7 mouse cellular contexts compared by ENCODE assay signal in the genomic region with DNA sequence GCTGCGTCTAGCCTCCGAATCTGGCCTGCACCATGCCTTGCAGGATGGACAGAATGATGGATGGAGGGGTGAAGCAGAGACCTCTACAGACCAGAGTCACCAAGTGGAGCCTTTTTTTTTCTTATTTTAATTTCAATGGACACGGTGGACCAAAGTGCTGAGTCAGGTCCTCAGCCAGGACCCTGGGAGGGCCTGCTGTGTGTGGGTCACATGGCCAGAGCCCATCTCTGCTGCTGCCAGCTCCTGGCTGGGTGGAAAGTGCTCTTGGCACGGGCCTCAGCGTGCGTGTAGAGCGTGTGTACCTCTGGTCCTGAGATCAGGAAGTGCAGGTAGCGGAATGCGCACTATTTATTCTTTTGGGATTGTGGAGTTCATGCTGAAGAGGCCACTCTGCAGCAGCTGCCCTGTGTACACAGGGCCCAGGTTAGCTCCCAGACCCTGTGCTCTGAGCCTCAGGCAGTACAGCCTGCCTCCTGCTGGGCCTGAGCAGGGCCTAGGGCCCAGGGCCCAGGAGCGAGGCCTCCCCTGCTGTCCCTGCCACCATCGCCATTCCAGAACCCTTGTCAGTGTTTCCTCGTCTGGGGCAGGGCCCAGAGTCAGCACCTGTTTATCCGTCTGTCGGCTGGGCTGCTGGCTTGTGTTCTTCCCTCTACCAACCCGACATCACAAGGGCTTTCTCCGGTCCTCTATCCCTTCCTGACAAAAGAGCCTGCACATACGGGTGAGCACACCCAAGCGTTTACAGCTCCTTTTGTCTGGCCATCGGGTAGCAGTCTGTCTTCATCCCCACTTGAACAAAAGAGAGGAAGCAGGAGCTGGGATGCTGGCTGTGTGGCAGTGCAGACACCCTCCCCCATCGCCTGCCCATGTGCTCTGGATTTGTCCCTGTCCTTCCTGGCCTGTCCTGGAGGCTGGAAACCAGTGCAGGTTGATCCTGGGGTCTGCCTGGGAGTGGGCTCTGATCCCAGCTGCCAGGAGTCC. TPM values are rescaled to one million over a fixed set of nuclear protein-coding genes. Genes with fewer than 3 reads are reported as not detected.
DNase-seq lines count a peak whose midpoint lies in the region; ATAC-seq and TF ChIP-seq lines count a peak whose summit lies in the region.

No protein-coding gene starts in this region.

- peak; percentile 56 for TF ChIP-seq CTCF in lung, postnatal 0 days (IDR thresholded peaks at IDR 0.05)

- no peaks in the 10 kb centered on the region for H3K4me1 ChIP-seq in embryonic facial prominence, embryonic 12.5 days
- peaks cover 5% of the 10 kb centered on the region for H3K4me1 ChIP-seq in lung, postnatal 0 days (ENCODE audit: insufficient read depth, low read depth, low read length)

- H3K27ac ChIP-seq in embryonic facial prominence, embryonic 12.5 days = peak overlapping the region; percentile 7
- H3K27ac ChIP-seq in lung, postnatal 0 days (ENCODE audit: low read length) = peak overlapping the region; percentile 71

- H3K36me3 ChIP-seq in embryonic facial prominence, embryonic 12.5 days = peaks cover 66% of the 10 kb centered on the region
- H3K36me3 ChIP-seq in lung, postnatal 0 days (ENCODE audit: insufficient read depth, low read length) = peaks cover 37% of the 10 kb centered on the region

- 46% methylated on average over 20 of the region's 20 CpGs for WGBS in embryonic facial prominence, embryonic 12.5 days
- WGBS in lung, postnatal 0 days = 38% methylated on average over 20 of the region's 20 CpGs

- no peak overlapping the region for H3K9ac ChIP-seq in embryonic facial prominence, embryonic 12.5 days
- H3K9ac ChIP-seq in lung, postnatal 0 days (replicated peaks; ENCODE audit: low read depth) = no peak overlapping the region

- no peak for ATAC-seq in embryonic facial prominence, embryonic 12.5 days (ENCODE audit: insufficient number of reproducible peaks, insufficient read depth, low FRiP score, low TSS enrichment)
- ATAC-seq in lung, postnatal 0 days = peak; percentile 92

- peak; percentile 55 for DNase-seq in retina, embryonic 14.5 days (ENCODE audit: low spot score)
- DNase-seq in retina, postnatal 1 day = no peak
- DNase-seq in lung, postnatal 0 days (ENCODE audit: low spot score) = peak; percentile 91
- no peak for DNase-seq in thymus, postnatal 14 days
- no peak for DNase-seq in thymus, postnatal 0 days (ENCODE audit: low spot score)
- no peak for DNase-seq in urinary bladder, adult 2 months (ENCODE audit: low spot score)

- H3K9me3 ChIP-seq in embryonic facial prominence, embryonic 12.5 days = no peaks in the 10 kb centered on the region
- H3K9me3 ChIP-seq in lung, postnatal 0 days (ENCODE audit: low read length) = no peaks in the 10 kb centered on the region

- no peak overlapping the region for H3K4me2 ChIP-seq in embryonic facial prominence, embryonic 12.5 days (replicated peaks)
- H3K4me2 ChIP-seq in lung, postnatal 0 days (replicated peaks; ENCODE audit: low read depth, low read length) = no peak overlapping the region

- H3K4me3 ChIP-seq in embryonic facial prominence, embryonic 12.5 days = no peak overlapping the region
- no peak overlapping the region for H3K4me3 ChIP-seq in lung, postnatal 0 days (ENCODE audit: low read depth, low read length)

- no peak; the same call in 1 of the 2 replicates for TF ChIP-seq EP300 in lung, postnatal 0 days (IDR thresholded peaks at IDR 0.05)

- no peaks in the 10 kb centered on the region for H3K27me3 ChIP-seq in embryonic facial prominence, embryonic 12.5 days
- H3K27me3 ChIP-seq in lung, postnatal 0 days (replicated peaks; ENCODE audit: insufficient read depth, low read length) = no peaks in the 10 kb centered on the region

RNA-seq across cellular contexts. Expression of gene Dolpp1, which starts 7.4 kb away (rescaled TPM):
- polyA plus RNA-seq in embryonic facial prominence, embryonic 12.5 days (2016; fragmentation: Nextera tagmentation; extraction: Ambion mirVana) = 34.8 and 38.1 TPM in 2 replicates
- 25.0 and 26.1 TPM in 2 replicates for polyA plus RNA-seq in lung, postnatal 0 days (2015; fragmentation: Nextera tagmentation; extraction: Ambion mirVana)
- 27.8 and 28.1 TPM in 2 replicates for polyA plus RNA-seq in thymus, postnatal 0 days (2015; fragmentation: Nextera tagmentation; extraction: Ambion mirVana)
- 18.9 and 27.3 TPM in 2 replicates for polyA plus RNA-seq in urinary bladder, adult 2 months (2012; rRNA removed)

RNA-seq across cellular contexts. Expression of gene Crat, which starts 16.1 kb away (rescaled TPM):
- polyA plus RNA-seq in embryonic facial prominence, embryonic 12.5 days (2016; fragmentation: Nextera tagmentation; extraction: Ambion mirVana) = 23.8 and 26.9 TPM in 2 replicates
- 36.5 and 37.4 TPM in 2 replicates for polyA plus RNA-seq in lung, postnatal 0 days (2015; fragmentation: Nextera tagmentation; extraction: Ambion mirVana)
- 7.9 and 10.2 TPM in 2 replicates for polyA plus RNA-seq in thymus, postnatal 0 days (2015; fragmentation: Nextera tagmentation; extraction: Ambion mirVana)
- 27.3 and 38.1 TPM in 2 replicates for polyA plus RNA-seq in urinary bladder, adult 2 months (2012; rRNA removed)

RNA-seq across cellular contexts. Expression of gene Ptpa, which starts 16.4 kb away (rescaled TPM):
- 140 and 145 TPM in 2 replicates for polyA plus RNA-seq in embryonic facial prominence, embryonic 12.5 days (2016; fragmentation: Nextera tagmentation; extraction: Ambion mirVana)
- 88.0 and 93.3 TPM in 2 replicates for polyA plus RNA-seq in lung, postnatal 0 days (2015; fragmentation: Nextera tagmentation; extraction: Ambion mirVana)
- 127 and 128 TPM in 2 replicates for polyA plus RNA-seq in thymus, postnatal 0 days (2015; fragmentation: Nextera tagmentation; extraction: Ambion mirVana)
- 90.0 and 93.9 TPM in 2 replicates for polyA plus RNA-seq in urinary bladder, adult 2 months (2012; rRNA removed)

RNA-seq across cellular contexts. Expression of gene Miga2, which starts 35.4 kb away (rescaled TPM):
- 29.6 and 31.0 TPM in 2 replicates for polyA plus RNA-seq in embryonic facial prominence, embryonic 12.5 days (2016; fragmentation: Nextera tagmentation; extraction: Ambion mirVana)
- polyA plus RNA-seq in lung, postnatal 0 days (2015; fragmentation: Nextera tagmentation; extraction: Ambion mirVana) = 13.8 and 14.9 TPM in 2 replicates
- polyA plus RNA-seq in thymus, postnatal 0 days (2015; fragmentation: Nextera tagmentation; extraction: Ambion mirVana) = 7.6 and 10.6 TPM in 2 replicates
- polyA plus RNA-seq in urinary bladder, adult 2 months (2012; rRNA removed) = 32.6 and 34.4 TPM in 2 replicates

RNA-seq across cellular contexts. Expression of gene Sh3glb2, which starts 40.3 kb away (rescaled TPM):
- 89.7 and 96.9 TPM in 2 replicates for polyA plus RNA-seq in embryonic facial prominence, embryonic 12.5 days (2016; fragmentation: Nextera tagmentation; extraction: Ambion mirVana)
- 58.9 and 64.9 TPM in 2 replicates for polyA plus RNA-seq in lung, postnatal 0 days (2015; fragmentation: Nextera tagmentation; extraction: Ambion mirVana)
- polyA plus RNA-seq in thymus, postnatal 0 days (2015; fragmentation: Nextera tagmentation; extraction: Ambion mirVana) = 66.9 and 77.5 TPM in 2 replicates
- polyA plus RNA-seq in urinary bladder, adult 2 months (2012; rRNA removed) = 191 and 259 TPM in 2 replicates

Comparison
In these comparisons a context has a peak if more than half of its experiments do, and no peak if none do; other contexts are left out.
1. DNase-seq: peak in retina, embryonic 14.5 days (single experiment) and lung, postnatal 0 days (single experiment); none in retina, postnatal 1 day (single experiment), thymus, postnatal 14 days (single experiment), thymus, postnatal 0 days (single experiment) and urinary bladder, adult 2 months (single experiment).